In genomic region chr7:27560291-27560887, GRCm38 (mm10) we compare ENCODE assay signal across 12 mouse cellular contexts. TPM values are rescaled to one million over a fixed set of nuclear protein-coding genes. Genes with fewer than 3 reads are reported as not detected.
DNase-seq lines count a peak whose midpoint lies in the region; ATAC-seq and TF ChIP-seq lines count a peak whose summit lies in the region.
"Had no signal": no experiment of that assay in that cellular context is flagged by ENCODE, and none has a peak within 500 bp of the region (broad histone marks: within the 10 kb centered on the region; RNA-seq: fewer than 3 reads in every experiment).

No protein-coding gene starts in this region.

- ATAC-seq in liver, embryonic 11.5 days (replicated peaks; ENCODE audit: low FRiP score) = peak; percentile 61
- ATAC-seq in liver, postnatal 0 days = no peak
- peak; percentile 76 for ATAC-seq in heart, embryonic 14.5 days (ENCODE audit: insufficient number of reproducible peaks, insufficient read depth, low FRiP score, low read depth)

- H3K4me2 ChIP-seq in liver, embryonic 11.5 days = peak overlapping the region; percentile 28; the same call in 1 of the 2 replicates
- H3K4me2 ChIP-seq in liver, postnatal 0 days (ENCODE audit: low read depth, low read length) = no peak overlapping the region
- H3K4me2 ChIP-seq in heart, embryonic 14.5 days (ENCODE audit: low read length) = peak overlapping the region; percentile 53

- no peaks in the 10 kb centered on the region for H3K27me3 ChIP-seq in liver, embryonic 11.5 days (replicated peaks; ENCODE audit: control insufficient read depth, insufficient read depth, low read length)
- H3K27me3 ChIP-seq in liver, postnatal 0 days (ENCODE audit: insufficient read depth, low read length) = no peaks in the 10 kb centered on the region
- H3K27me3 ChIP-seq in heart, embryonic 14.5 days (ENCODE audit: control insufficient read depth, insufficient read depth, low read length) = no peaks in the 10 kb centered on the region

- no peak overlapping the region for H3K9ac ChIP-seq in liver, embryonic 11.5 days (ENCODE audit: low read depth, low read length)
- H3K9ac ChIP-seq in liver, postnatal 0 days (replicated peaks) = no peak overlapping the region
- H3K9ac ChIP-seq in heart, embryonic 14.5 days (ENCODE audit: low read length) = peak overlapping the region; percentile 34

- H3K4me3 ChIP-seq in liver, embryonic 11.5 days (ENCODE audit: low read depth, low read length) = no peak overlapping the region
- no peak overlapping the region for H3K4me3 ChIP-seq in liver, postnatal 0 days (ENCODE audit: low read depth, low read length)
- H3K4me3 ChIP-seq in gastrocnemius, adult 2 months = peak overlapping the region; percentile 72
- peak overlapping the region; percentile 10 to 39 for H3K4me3 ChIP-seq in heart, embryonic 14.5 days (ENCODE audit: control insufficient read depth in 1 of 2, insufficient read depth in 1 of 2, low read depth in 1 of 2, low read length in 2 of 2)
- H3K4me3 ChIP-seq: left cerebral cortex, adult 2 months had no signal

- no peak for TF ChIP-seq EP300 in liver, postnatal 0 days (IDR thresholded peaks at IDR 0.05; ENCODE audit: low read depth)

- 54% methylated on average over 8 of the region's 8 CpGs for WGBS in liver, embryonic 11.5 days
- 57% methylated on average over 8 of the region's 8 CpGs for WGBS in liver, postnatal 0 days (ENCODE audit: insufficient replicate concordance)
- WGBS in heart, embryonic 14.5 days = 33% methylated on average over 8 of the region's 8 CpGs

- DNase-seq in liver, embryonic 11.5 days (ENCODE audit: low spot score) = no peak
- DNase-seq in liver, postnatal 0 days = no peak
- DNase-seq in gastrocnemius, adult 2 months = peak; percentile 90
- DNase-seq in mesoderm, embryonic 11.5 days (ENCODE audit: low read depth, low spot score) = peak; percentile 15
- no peak for DNase-seq in T-cell, adult 2 months (ENCODE audit: low spot score)
- no peak for DNase-seq in kidney, adult 8-10 months
- no peak for DNase-seq in spleen, adult 18-20 months
- DNase-seq: cerebellum, postnatal 14 days; kidney, adult 2 months; lung, postnatal 14 days had no signal

- H3K4me1 ChIP-seq in liver, embryonic 11.5 days (replicated peaks; ENCODE audit: control insufficient read depth, insufficient read depth, low read length) = peaks cover 12% of the 10 kb centered on the region
- no peaks in the 10 kb centered on the region for H3K4me1 ChIP-seq in liver, postnatal 0 days (ENCODE audit: insufficient read depth)
- peaks cover 14 to 18% of the 10 kb centered on the region in 2 experiments for H3K4me1 ChIP-seq in heart, embryonic 14.5 days (ENCODE audit: control insufficient read depth in 2 of 2, insufficient read depth in 2 of 2, low read length in 2 of 2)

- no peak for TF ChIP-seq CTCF in liver, postnatal 0 days (IDR thresholded peaks at IDR 0.05; ENCODE audit: low read depth)
- TF ChIP-seq CTCF in gastrocnemius, adult 2 months (IDR thresholded peaks at IDR 0.05) = no peak

- H3K27ac ChIP-seq in liver, embryonic 11.5 days (ENCODE audit: low read depth, low read length) = peak overlapping the region; percentile 13; the same call in 1 of the 2 replicates
- no peak overlapping the region for H3K27ac ChIP-seq in liver, postnatal 0 days (ENCODE audit: low read depth)
- peak overlapping the region; percentile 97 for H3K27ac ChIP-seq in gastrocnemius, adult 2 months
- H3K27ac ChIP-seq in heart, embryonic 14.5 days (replicated peaks in 1 of 2; ENCODE audit: control insufficient read depth in 1 of 2, insufficient read depth in 1 of 2, low read depth in 2 of 2, low read length in 2 of 2) = peak overlapping the region; percentile 91 to 96
- H3K27ac ChIP-seq: left cerebral cortex, adult 2 months had no signal

- no peaks in the 10 kb centered on the region for H3K9me3 ChIP-seq in liver, embryonic 11.5 days (ENCODE audit: control insufficient read depth, low read length)
- H3K9me3 ChIP-seq in liver, postnatal 0 days (ENCODE audit: low read length) = no peaks in the 10 kb centered on the region
- no peaks in the 10 kb centered on the region for H3K9me3 ChIP-seq in heart, embryonic 14.5 days (ENCODE audit: control insufficient read depth, low read length)

- intact Hi-C loops in gastrocnemius, adult 2 months (cut with DNase I) = loop anchor here (5.0 kb wide), 1 partner anchor 42 kb away; no protein-coding TSS in a partner anchor

- H3K36me3 ChIP-seq in liver, embryonic 11.5 days (ENCODE audit: control insufficient read depth, insufficient read depth, low read length) = peaks cover 36% of the 10 kb centered on the region
- H3K36me3 ChIP-seq in liver, postnatal 0 days (replicated peaks; ENCODE audit: insufficient read depth, low read length) = peaks cover 25% of the 10 kb centered on the region
- H3K36me3 ChIP-seq in heart, embryonic 14.5 days (ENCODE audit: control insufficient read depth, insufficient read depth, low read length) = peaks cover 72% of the 10 kb centered on the region

RNA-seq across cellular contexts. Expression of gene 2310022A10Rik, which starts 7.4 kb away (rescaled TPM):
- polyA plus RNA-seq in liver, embryonic 11.5 days (2014; fragmentation: Nextera tagmentation; extraction: Ambion mirVana) = 33.9 and 35.1 TPM in 2 replicates
- polyA plus RNA-seq in liver, postnatal 0 days (2015; fragmentation: Nextera tagmentation; extraction: Ambion mirVana) = 8.6 and 9.0 TPM in 2 replicates
- total RNA-seq in gastrocnemius, adult 2 months (2021) = 100 to 1,000 TPM; 107 to 123 TPM
- polyA plus RNA-seq in heart, embryonic 14.5 days (2014; fragmentation: Nextera tagmentation; extraction: Ambion mirVana) = 31.0 TPM in 2 replicates

RNA-seq across cellular contexts. Expression of gene Pld3, which starts 7.4 kb away (rescaled TPM):
- polyA plus RNA-seq in liver, embryonic 11.5 days (2014; fragmentation: Nextera tagmentation; extraction: Ambion mirVana) = 39.3 and 44.4 TPM in 2 replicates
- polyA plus RNA-seq in liver, postnatal 0 days (2015; fragmentation: Nextera tagmentation; extraction: Ambion mirVana) = 46.5 and 49.3 TPM in 2 replicates
- total RNA-seq in gastrocnemius, adult 2 months (2021) = 10 to 100 TPM; 14.5 to 17.2 TPM
- 54.5 and 61.7 TPM in 2 replicates for polyA plus RNA-seq in heart, embryonic 14.5 days (2014; fragmentation: Nextera tagmentation; extraction: Ambion mirVana)

RNA-seq across cellular contexts. Expression of gene Akt2, which starts 31.0 kb away (rescaled TPM):
- 68.4 and 70.1 TPM in 2 replicates for polyA plus RNA-seq in liver, embryonic 11.5 days (2014; fragmentation: Nextera tagmentation; extraction: Ambion mirVana)
- 24.0 and 25.5 TPM in 2 replicates for polyA plus RNA-seq in liver, postnatal 0 days (2015; fragmentation: Nextera tagmentation; extraction: Ambion mirVana)
- total RNA-seq in gastrocnemius, adult 2 months (2021) = 100 to 1,000 TPM; 194 to 199 TPM
- 66.5 and 76.0 TPM in 2 replicates for polyA plus RNA-seq in heart, embryonic 14.5 days (2014; fragmentation: Nextera tagmentation; extraction: Ambion mirVana)

RNA-seq across cellular contexts. Expression of gene Hipk4, which starts 37.3 kb away (rescaled TPM):
- 0.33 and 0.40 TPM in 2 replicates for polyA plus RNA-seq in liver, embryonic 11.5 days (2014; fragmentation: Nextera tagmentation; extraction: Ambion mirVana)
- polyA plus RNA-seq in liver, postnatal 0 days (2015; fragmentation: Nextera tagmentation; extraction: Ambion mirVana) = 0.04 TPM in 1 of 2 replicates, not detected in the other
- total RNA-seq in gastrocnemius, adult 2 months (2021) = under 1 TPM in 1 of 2 experiments, not detected in 1; 0.13 TPM
- polyA plus RNA-seq in heart, embryonic 14.5 days (2014; fragmentation: Nextera tagmentation; extraction: Ambion mirVana) = 0.24 and 0.26 TPM in 2 replicates

Comparison
In these comparisons a context has a peak if more than half of its experiments do, and no peak if none do; other contexts are left out.
1. DNase-seq: peak in gastrocnemius, adult 2 months (single experiment) and mesoderm, embryonic 11.5 days (single experiment); none in liver, embryonic 11.5 days (single experiment), liver, postnatal 0 days (single experiment), T-cell, adult 2 months (single experiment), kidney, adult 8-10 months (0 of 2) and spleen, adult 18-20 months (0 of 2).
2. H3K4me3 ChIP-seq: peak in gastrocnemius, adult 2 months (single experiment) and heart, embryonic 14.5 days (2 of 2); none in liver, embryonic 11.5 days (single experiment) and liver, postnatal 0 days (single experiment).